Mouse (Mus musculus) layer of hippocampus, postnatal 14 days (tissue): ENCODE measurements around the gene Tinagl1. TPM values are rescaled to one million over a fixed set of nuclear protein-coding genes. Genes with fewer than 3 reads are reported as not detected.

Experiments
- DNase-seq, 2 experiments: peaks; one replicate each; pipeline ENCODE4 v3.0.0; 2021 to 2022; ENCODE audit warnings: low spot score in 2 of 2, mixed read lengths in 1 of 2
- total RNA-seq, 2 experiments: library from RNA; stranded (reverse); gene quantifications; 2 replicates each; pipeline ENCODE4 v1.2.3; 2021

The Tinagl1 gene
- total RNA-seq, 2 experiments from 2014 or later: 3.3 to 5.5 TPM

- no peak for DNase-seq
These were observed 5.0 kb upstream of the Tinagl1 start for GRCm38 (mm10) chr4:130179876-130180275.

GRCm38 (mm10) chr4:130177536-130177935 lies 2.6 kb upstream of the Tinagl1 start:
- DNase-seq: no peak

DNA sequence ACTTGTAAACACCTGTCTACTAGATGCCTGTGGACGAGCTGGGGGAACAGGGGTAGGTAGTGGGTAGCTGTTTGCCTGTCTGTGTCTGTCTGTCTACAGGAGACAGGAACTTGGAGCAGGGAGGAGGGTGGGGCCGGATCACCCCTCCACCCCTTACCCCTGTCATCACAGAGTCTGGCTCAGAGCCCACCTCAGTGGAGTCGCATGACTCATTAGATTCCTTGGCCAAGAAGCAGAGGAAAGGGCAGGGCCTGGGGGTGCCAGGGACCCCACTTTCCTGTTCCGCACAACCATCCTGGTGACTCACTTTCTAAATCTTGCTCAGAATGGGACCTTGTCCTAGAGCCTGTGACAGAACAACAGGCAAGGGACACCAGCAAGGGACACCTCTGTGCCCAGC lies 2.2 kb upstream of the Tinagl1 start:
- DNase-seq: no peak

DNA sequence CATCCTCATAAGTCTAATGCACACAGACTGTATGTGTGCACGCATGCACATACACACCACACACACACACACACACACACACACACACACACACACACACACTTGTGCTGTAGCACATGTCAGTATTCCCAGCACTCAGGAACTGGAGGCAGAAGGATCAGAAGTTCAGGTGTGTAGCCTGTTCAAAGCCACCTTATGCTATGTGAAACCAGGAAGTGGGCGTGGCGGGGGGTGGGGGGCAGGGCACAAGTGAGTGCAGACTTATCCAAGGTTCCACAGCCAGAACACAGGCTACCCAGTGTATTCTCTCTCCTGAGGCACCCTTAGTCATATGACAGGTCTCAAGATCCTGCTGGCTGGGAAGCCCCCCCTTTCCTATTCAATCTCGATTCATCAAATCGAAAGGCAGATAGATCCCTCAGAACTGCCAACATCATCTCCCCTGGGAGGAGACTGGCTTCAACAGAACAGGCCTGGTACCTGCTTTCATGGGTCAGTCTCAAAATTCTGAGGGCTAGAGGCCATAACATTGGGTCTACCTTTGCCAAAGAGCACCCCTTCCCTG lies 1.3 kb upstream of the Tinagl1 start:
- no peak for DNase-seq

GRCm38 (mm10) chr4:130174335-130175031 lies 439 bp downstream of the Tinagl1 start:
- no peak for DNase-seq

- DNase-seq: no peak
These were observed 1.0 kb downstream of the Tinagl1 start for GRCm38 (mm10) chr4:130173911-130174311.

GRCm38 (mm10) chr4:130173060-130173822 lies 1.7 kb downstream of the Tinagl1 start:
- no peak for DNase-seq

GRCm38 (mm10) chr4:130171951-130172765 lies 2.8 kb downstream of the Tinagl1 start:
- no peak for DNase-seq

DNA sequence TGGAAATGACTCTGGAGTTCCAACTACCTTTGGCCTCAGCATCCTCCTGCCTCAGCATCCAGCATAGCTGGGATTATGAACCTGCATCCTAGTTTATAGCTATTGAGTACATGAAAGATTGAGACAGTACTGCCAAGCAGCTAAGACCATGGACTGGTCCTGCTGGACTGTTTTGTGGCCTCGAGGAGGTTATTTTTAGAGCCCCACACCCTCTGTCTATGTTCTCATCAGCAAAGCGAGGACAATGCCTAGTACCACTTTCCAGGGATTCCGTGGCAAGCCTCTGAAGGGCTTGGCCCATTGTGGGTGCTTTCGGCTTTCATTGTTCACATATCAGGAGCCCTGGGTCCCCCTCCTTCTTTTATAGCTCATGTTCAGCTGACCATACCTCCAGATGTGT lies 4.6 kb downstream of the Tinagl1 start:
- DNase-seq: no peak

- no peak for DNase-seq
These were observed 5.4 kb downstream of the Tinagl1 start for GRCm38 (mm10) chr4:130169411-130169971.

- DNase-seq: no peak
These were observed 6.4 kb downstream of the Tinagl1 start for GRCm38 (mm10) chr4:130168280-130169183.

DNA sequence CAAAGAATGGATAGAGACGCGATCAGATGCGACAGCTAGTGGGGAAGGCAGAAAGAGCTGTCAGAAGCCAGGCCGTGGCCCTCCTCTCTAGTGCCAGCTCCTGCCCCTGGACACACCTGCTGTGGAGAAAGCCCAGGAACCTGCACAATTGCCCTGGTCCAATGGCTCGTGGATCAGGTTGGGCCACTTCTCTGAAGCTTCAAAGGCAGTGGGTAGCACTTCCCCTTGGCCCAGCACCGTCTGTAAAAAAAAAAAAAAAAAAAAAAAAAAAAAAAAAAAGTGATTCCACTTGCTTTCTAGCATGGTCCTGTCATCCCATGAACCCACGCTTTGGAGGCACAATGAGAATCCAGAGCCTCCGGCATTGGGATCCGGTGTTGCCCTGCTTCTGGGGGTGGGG lies 7.1 kb downstream of the Tinagl1 start:
- no peak for DNase-seq

- DNase-seq: no peak
These were observed 7.6 kb downstream of the Tinagl1 start for GRCm38 (mm10) chr4:130167321-130167720.

DNA sequence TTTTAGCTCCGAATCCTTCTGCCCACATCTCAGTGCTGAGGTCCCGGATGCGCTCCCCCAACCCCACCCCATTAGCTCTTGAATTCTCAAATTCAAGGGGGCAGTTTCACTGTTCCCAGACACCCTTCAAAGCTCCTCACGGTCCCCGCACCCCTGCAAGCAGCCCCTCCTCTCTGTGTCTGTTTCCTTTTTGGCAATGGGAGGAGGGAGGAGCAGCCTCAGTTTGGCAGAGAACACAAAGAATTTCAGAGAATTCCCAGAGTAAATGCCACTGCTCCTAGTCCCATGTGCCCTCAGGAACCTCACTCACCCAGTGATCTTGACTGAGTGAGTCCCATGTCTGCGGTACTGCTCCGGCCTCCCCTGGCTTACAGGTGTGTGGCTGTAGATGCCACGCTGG lies 8.3 kb downstream of the Tinagl1 start:
- DNase-seq: no peak

DNA sequence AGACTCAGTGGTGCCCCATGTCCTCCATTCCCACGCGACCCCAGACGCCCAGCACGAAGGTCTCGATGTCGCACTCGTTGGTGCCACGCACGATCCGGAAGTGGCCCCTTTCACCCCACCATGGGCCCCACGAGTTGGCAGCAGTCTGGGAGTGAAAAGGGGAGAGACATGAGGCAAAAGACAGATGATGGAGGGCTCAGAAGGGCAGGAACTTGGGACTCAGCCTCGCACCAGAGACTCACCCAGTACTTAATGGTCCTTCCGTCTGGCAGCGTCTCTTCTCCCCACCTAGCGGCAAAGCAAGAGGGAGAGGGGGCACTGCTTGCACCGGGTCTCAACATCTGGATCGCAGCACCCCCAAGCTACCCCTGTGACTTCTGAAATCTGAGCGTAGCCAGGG lies 8.9 kb downstream of the Tinagl1 start:
- DNase-seq: no peak

GRCm38 (mm10) chr4:130164121-130164520 lies 10.8 kb downstream of the Tinagl1 start:
- no peak for DNase-seq

DNA sequence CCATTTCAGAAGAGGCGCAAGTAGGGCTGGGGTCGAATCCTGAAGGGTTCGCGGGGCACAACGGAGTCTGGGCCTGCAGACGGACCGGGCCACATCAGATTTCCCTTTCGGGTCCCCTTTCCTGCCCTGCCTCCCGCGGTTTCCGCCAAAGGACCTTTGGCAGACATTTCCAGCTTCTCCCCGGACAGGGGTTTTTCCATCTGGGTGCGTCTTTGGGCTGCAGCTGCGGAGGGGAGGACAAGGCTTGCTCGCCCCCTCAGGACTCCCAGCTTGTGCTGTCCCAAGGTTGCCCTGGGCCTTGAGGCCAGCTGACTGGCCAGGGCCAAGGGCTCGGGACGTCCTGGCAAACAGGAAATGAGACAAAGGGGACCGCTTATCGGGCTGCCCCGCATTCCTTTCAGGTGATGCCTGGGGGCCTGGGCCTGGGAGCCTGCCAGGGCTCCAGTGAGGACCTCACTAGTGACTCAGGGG lies 11.5 kb downstream of the Tinagl1 start:
- DNase-seq: no peak

- DNase-seq: no peak
These were observed 13.6 kb downstream of the Tinagl1 start for GRCm38 (mm10) chr4:130161349-130161748.

DNA sequence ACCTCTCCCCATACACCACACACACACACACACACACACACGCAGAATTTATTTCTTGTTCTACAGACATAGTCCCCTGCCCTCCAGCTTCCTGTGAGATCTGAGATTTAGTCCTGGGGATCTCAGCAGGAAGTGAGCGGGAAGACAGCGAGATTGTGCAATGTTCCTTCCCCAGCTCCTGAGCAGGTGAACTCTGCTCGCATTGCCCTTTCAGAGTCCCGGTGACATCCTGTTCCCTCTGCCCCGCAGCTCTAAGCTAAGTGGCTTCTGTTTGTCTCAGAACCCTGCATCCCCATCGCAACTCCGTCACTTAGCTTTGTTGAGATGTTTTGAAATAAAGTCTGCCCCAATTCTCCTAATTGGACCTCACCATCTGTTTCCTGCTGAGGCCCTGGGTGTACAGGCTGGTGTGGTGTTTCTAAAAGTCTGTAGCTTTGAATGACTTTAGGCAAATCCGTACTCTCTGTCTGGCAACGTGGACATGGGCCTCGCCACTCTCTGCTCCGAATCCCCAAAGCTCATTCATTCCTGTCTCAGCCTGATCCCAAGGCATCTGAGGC lies 18.0 kb downstream of the Tinagl1 start:
- DNase-seq: no peak

- DNase-seq: no peak
These were observed 20.7 kb downstream of the Tinagl1 start for GRCm38 (mm10) chr4:130154250-130154649.
